Mouse (Mus musculus): ENCODE results near the gene Rps15.

Gene Rps15

GRCm38 (mm10) chr10:80315315-80315714 lies 23.1 kb downstream of the Rps15 start:
- in situ Hi-C loops (cut with MboI): no loop called here

- in situ Hi-C loops (cut with MboI): no loop called here
Observed at GRCm38 (mm10) chr10:80316359-80316781, 24.1 kb downstream of the Rps15 start.

- in situ Hi-C loops (cut with MboI): no loop called here
Observed at GRCm38 (mm10) chr10:80317011-80317410, 24.8 kb downstream of the Rps15 start.

GRCm38 (mm10) chr10:80320340-80320760 lies 28.1 kb downstream of the Rps15 start, which contains the start of gene 2310011J03Rik:
2310011J03Rik (minus strand) TSS chr10:80320537.
- in situ Hi-C loops (cut with MboI): no loop called here

- in situ Hi-C loops (cut with MboI): no loop called here
Observed at GRCm38 (mm10) chr10:80321014-80321669, 28.9 kb downstream of the Rps15 start.

- in situ Hi-C loops (cut with MboI): no loop called here
Observed at GRCm38 (mm10) chr10:80321670-80322581, 29.7 kb downstream of the Rps15 start.

GRCm38 (mm10) chr10:80322811-80323211 lies 30.6 kb downstream of the Rps15 start:
- in situ Hi-C loops (cut with MboI): no loop called here

GRCm38 (mm10) chr10:80323261-80324119 lies 31.2 kb downstream of the Rps15 start:
- in situ Hi-C loops (cut with MboI): no loop called here

GRCm38 (mm10) chr10:80324120-80325037 lies 32.1 kb downstream of the Rps15 start:
- in situ Hi-C loops (cut with MboI): no loop called here

GRCm38 (mm10) chr10:80325045-80325444 lies 32.8 kb downstream of the Rps15 start:
- in situ Hi-C loops (cut with MboI): no loop called here

- in situ Hi-C loops (cut with MboI): no loop called here
Observed at GRCm38 (mm10) chr10:80329273-80330081, 37.2 kb downstream of the Rps15 start, which contains the start of the genes Pcsk4 and Reep6. Pcsk4 (minus strand) TSS chr10:80329498. Reep6 (plus strand) TSS chr10:80329953.

- in situ Hi-C loops (cut with MboI): no loop called here
Observed at GRCm38 (mm10) chr10:80330084-80330483, 37.8 kb downstream of the Rps15 start.

- in situ Hi-C loops (cut with MboI): no loop called here
Observed at GRCm38 (mm10) chr10:80330888-80331287, 38.6 kb downstream of the Rps15 start.

GRCm38 (mm10) chr10:80331636-80332524 lies 39.6 kb downstream of the Rps15 start:
- in situ Hi-C loops (cut with MboI): no loop called here

GRCm38 (mm10) chr10:80332525-80332989 lies 40.3 kb downstream of the Rps15 start:
- in situ Hi-C loops (cut with MboI): no loop called here

- in situ Hi-C loops (cut with MboI): no loop called here
Observed at GRCm38 (mm10) chr10:80336263-80336662, 44.0 kb downstream of the Rps15 start.

- in situ Hi-C loops (cut with MboI): no loop called here
Observed at GRCm38 (mm10) chr10:80339941-80340750, 47.9 kb downstream of the Rps15 start.

- in situ Hi-C loops (cut with MboI): no loop called here
Observed at GRCm38 (mm10) chr10:80341026-80341425, 48.8 kb downstream of the Rps15 start.

Measured in mature B cell (primary cell).